Mouse (Mus musculus): ENCODE results near the gene Mcl1. TPM values are rescaled to one million over a fixed set of nuclear protein-coding genes. Genes with fewer than 3 reads are reported as not detected.
"Not testable (repeated sequence)": the region's sequence is repeated elsewhere in the genome, so short reads cannot be mapped to it uniquely, and the experiment has no call there.

Gene Mcl1
- polyA plus RNA-seq, 1 experiment from 2014 or later = 52.2 TPM

GRCm38 (mm10) chr3:95652871-95653270 is 5.7 kb upstream of the Mcl1 start:
- no peaks in the 10 kb centered on the region for H3K9me3 ChIP-seq (ENCODE audit: control insufficient read depth, low read length)

GRCm38 (mm10) chr3:95653473-95654034 is 5.0 kb upstream of the Mcl1 start:
- peaks cover 18% of the 10 kb centered on the region for H3K4me1 ChIP-seq (replicated peaks; ENCODE audit: control insufficient read depth, insufficient read depth, low read length)
- no peak overlapping the region for H3K4me3 ChIP-seq (ENCODE audit: low read depth, low read length)
- 40% methylated on average over 11 of the region's 11 CpGs for WGBS
- ATAC-seq (replicated peaks; ENCODE audit: low FRiP score) (no peak), DNase-seq (ENCODE audit: low spot score) (no peak)
- H3K9ac ChIP-seq (ENCODE audit: low read depth, low read length) = peak overlapping the region; percentile 34; the same call in 1 of the 2 replicates
- H3K27ac ChIP-seq (ENCODE audit: low read depth, low read length) = peak overlapping the region; percentile 16
- no peaks in the 10 kb centered on the region for H3K9me3 ChIP-seq (ENCODE audit: control insufficient read depth, low read length)
- no peaks in the 10 kb centered on the region for H3K36me3 ChIP-seq (ENCODE audit: control insufficient read depth, insufficient read depth, low read length)
- H3K4me2 ChIP-seq = no peak overlapping the region
- no peaks in the 10 kb centered on the region for H3K27me3 ChIP-seq (replicated peaks; ENCODE audit: control insufficient read depth, insufficient read depth, low read length)

More at GRCm38 (mm10) chr3:95652871-95653270, 5.7 kb upstream of the Mcl1 start:
- Histone ChIP-seq H3K36me3 (ENCODE audit: control insufficient read depth, insufficient read depth, low read length) (no peaks in the 10 kb centered on the region), H3K4me1 (replicated peaks; ENCODE audit: control insufficient read depth, insufficient read depth, low read length) (peaks cover 18% of the 10 kb centered on the region), H3K27me3 (replicated peaks; ENCODE audit: control insufficient read depth, insufficient read depth, low read length) (no peaks in the 10 kb centered on the region), H3K4me3 (ENCODE audit: low read depth, low read length) (no peak overlapping the region), H3K9ac (ENCODE audit: low read depth, low read length) (no peak overlapping the region), H3K27ac (ENCODE audit: low read depth, low read length) (no peak overlapping the region), H3K4me2 (no peak overlapping the region)
- no peak for ATAC-seq (replicated peaks; ENCODE audit: low FRiP score)
- 47% methylated on average over 6 of the region's 6 CpGs for WGBS
- no peak for DNase-seq (ENCODE audit: low spot score)

DNA sequence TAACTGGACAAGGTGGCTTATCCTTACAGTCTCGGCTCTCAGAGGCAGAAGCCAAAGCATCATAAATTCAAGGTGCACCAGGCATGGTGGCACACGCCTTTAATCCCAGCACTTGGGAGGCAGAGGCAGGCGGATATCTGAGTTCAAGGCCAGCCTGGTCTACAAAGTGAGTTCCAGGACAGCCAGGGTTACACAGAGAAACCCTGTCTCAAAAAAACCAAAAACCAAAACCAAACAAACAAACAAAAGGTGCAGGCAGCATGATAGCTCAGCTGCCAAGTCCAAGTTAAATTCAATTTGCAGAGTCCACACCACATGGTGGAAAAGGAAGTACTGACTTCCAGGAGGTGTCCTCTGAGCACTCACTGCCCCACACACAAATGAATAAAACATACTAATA is 4.2 kb upstream of the Mcl1 start:
- H3K4me1 ChIP-seq (replicated peaks; ENCODE audit: control insufficient read depth, insufficient read depth, low read length) = peaks cover 18% of the 10 kb centered on the region
- not testable (repeated sequence) for H3K4me3 ChIP-seq (ENCODE audit: low read depth, low read length); ATAC-seq (replicated peaks; ENCODE audit: low FRiP score); H3K27me3 ChIP-seq (replicated peaks; ENCODE audit: control insufficient read depth, insufficient read depth, low read length); DNase-seq (ENCODE audit: low spot score); H3K4me2 ChIP-seq; H3K9me3 ChIP-seq (ENCODE audit: control insufficient read depth, low read length); H3K27ac ChIP-seq (ENCODE audit: low read depth, low read length); H3K9ac ChIP-seq (ENCODE audit: low read depth, low read length); H3K36me3 ChIP-seq (ENCODE audit: control insufficient read depth, insufficient read depth, low read length)
- 76% methylated on average over 3 of the region's 3 CpGs for WGBS

- ATAC-seq (replicated peaks; ENCODE audit: low FRiP score) = no peak
- Histone ChIP-seq H3K4me2 (no peak overlapping the region), H3K4me3 (ENCODE audit: low read depth, low read length) (no peak overlapping the region), H3K9ac (ENCODE audit: low read depth, low read length) (no peak overlapping the region), H3K9me3 (ENCODE audit: control insufficient read depth, low read length) (no peaks in the 10 kb centered on the region), H3K27me3 (replicated peaks; ENCODE audit: control insufficient read depth, insufficient read depth, low read length) (no peaks in the 10 kb centered on the region), H3K4me1 (replicated peaks; ENCODE audit: control insufficient read depth, insufficient read depth, low read length) (peaks cover 20% of the 10 kb centered on the region), H3K36me3 (ENCODE audit: control insufficient read depth, insufficient read depth, low read length) (0 out of 2 replicates have a peak, but pooled peaks cover 4% of the 10 kb centered on the region), H3K27ac (ENCODE audit: low read depth, low read length) (no peak overlapping the region; the same call in 1 of the 2 replicates)
- no peak for DNase-seq (ENCODE audit: low spot score)
- WGBS = 86% methylated on average over 5 of the region's 5 CpGs
These were observed 3.2 kb upstream of the Mcl1 start for GRCm38 (mm10) chr3:95655437-95655836.

DNA sequence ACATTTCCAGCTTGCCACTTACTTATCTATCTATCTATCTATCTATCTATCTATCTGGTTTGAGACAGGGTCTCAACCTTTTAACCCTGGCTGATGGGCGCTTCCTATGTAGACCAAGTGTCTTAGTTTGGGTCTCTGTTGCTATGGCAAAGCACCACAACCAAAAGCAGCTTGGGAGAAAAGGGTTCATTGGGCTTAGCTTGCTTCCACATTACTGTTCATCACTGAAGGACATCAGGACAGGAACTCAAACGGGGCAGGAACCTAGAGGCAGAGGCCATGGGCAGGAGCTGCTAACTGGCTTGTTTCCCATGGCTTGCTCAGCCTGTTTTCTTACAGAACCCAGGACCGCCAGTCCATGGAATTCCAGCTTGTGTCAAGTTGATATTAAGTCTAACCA is 1.5 kb upstream of the Mcl1 start:
- peak overlapping the region; percentile 14; the same call in 1 of the 2 replicates for H3K9ac ChIP-seq (ENCODE audit: low read depth, low read length)
- no peak for ATAC-seq (replicated peaks; ENCODE audit: low FRiP score)
- no peak overlapping the region for H3K27ac ChIP-seq (ENCODE audit: low read depth, low read length)
- peaks cover 35% of the 10 kb centered on the region for H3K4me1 ChIP-seq (replicated peaks; ENCODE audit: control insufficient read depth, insufficient read depth, low read length)
- no peak overlapping the region for H3K4me2 ChIP-seq
- no peak overlapping the region for H3K4me3 ChIP-seq (ENCODE audit: low read depth, low read length)
- 80% methylated on average over 3 of the region's 3 CpGs for WGBS
- peaks cover 9% of the 10 kb centered on the region; the same call in 1 of the 2 replicates for H3K36me3 ChIP-seq (ENCODE audit: control insufficient read depth, insufficient read depth, low read length)
- DNase-seq (ENCODE audit: low spot score) = no peak
- H3K27me3 ChIP-seq (replicated peaks; ENCODE audit: control insufficient read depth, insufficient read depth, low read length) = no peaks in the 10 kb centered on the region
- H3K9me3 ChIP-seq (ENCODE audit: control insufficient read depth, low read length) = no peaks in the 10 kb centered on the region

DNA sequence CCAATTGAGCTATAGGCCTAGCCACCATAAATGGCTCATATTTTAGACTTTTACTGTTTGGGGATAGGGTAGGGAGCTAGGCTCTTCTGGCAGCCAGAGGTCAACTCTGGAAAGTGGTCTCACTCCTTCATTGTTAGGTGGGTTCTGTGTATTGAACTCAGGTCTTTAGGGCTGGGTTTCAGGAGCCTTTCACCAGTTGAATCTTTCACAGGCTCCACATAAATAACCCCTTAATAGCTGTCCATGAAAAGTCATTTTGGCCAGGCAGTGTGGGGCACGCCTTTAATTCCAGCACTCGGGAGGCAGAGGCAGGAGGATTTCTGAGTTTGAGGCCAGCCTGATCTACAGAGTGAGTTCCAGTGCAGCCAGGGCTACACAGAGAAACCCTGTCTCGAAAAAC is 877 bp upstream of the Mcl1 start:
- Histone ChIP-seq H3K4me3 (ENCODE audit: low read depth, low read length) (peak overlapping the region; percentile 97), H3K4me1 (replicated peaks; ENCODE audit: control insufficient read depth, insufficient read depth, low read length) (peaks cover 37% of the 10 kb centered on the region), H3K9me3 (ENCODE audit: control insufficient read depth, low read length) (no peaks in the 10 kb centered on the region), H3K9ac (ENCODE audit: low read depth, low read length) (peak overlapping the region; percentile 100), H3K4me2 (peak overlapping the region; percentile 88), H3K36me3 (ENCODE audit: control insufficient read depth, insufficient read depth, low read length) (peaks cover 14% of the 10 kb centered on the region; the same call in 1 of the 2 replicates), H3K27me3 (replicated peaks; ENCODE audit: control insufficient read depth, insufficient read depth, low read length) (no peaks in the 10 kb centered on the region), H3K27ac (ENCODE audit: low read depth, low read length) (peak overlapping the region; percentile 93)
- 73% methylated on average over 3 of the region's 3 CpGs for WGBS
- DNase-seq (ENCODE audit: low spot score) (no peak), ATAC-seq (replicated peaks; ENCODE audit: low FRiP score) (no peak)

- peak; percentile 26 for ATAC-seq (replicated peaks; ENCODE audit: low FRiP score)
- under 1% methylated on average over 103 of the region's 113 CpGs for WGBS
- Histone ChIP-seq H3K36me3 (ENCODE audit: control insufficient read depth, insufficient read depth, low read length) (peaks cover 22% of the 10 kb centered on the region), H3K27ac (ENCODE audit: low read depth, low read length) (peak overlapping the region; percentile 93), H3K4me1 (replicated peaks; ENCODE audit: control insufficient read depth, insufficient read depth, low read length) (peaks cover 39% of the 10 kb centered on the region), H3K4me3 (ENCODE audit: low read depth, low read length) (peak overlapping the region; percentile 97), H3K9me3 (ENCODE audit: control insufficient read depth, low read length) (no peaks in the 10 kb centered on the region), H3K4me2 (peak overlapping the region; percentile 88), H3K9ac (ENCODE audit: low read depth, low read length) (peak overlapping the region; percentile 100), H3K27me3 (replicated peaks; ENCODE audit: control insufficient read depth, insufficient read depth, low read length) (no peaks in the 10 kb centered on the region)
- peak; percentile 66 for DNase-seq (ENCODE audit: low spot score)
These were observed 502 bp downstream of the Mcl1 start for GRCm38 (mm10) chr3:95658868-95659712.

DNA sequence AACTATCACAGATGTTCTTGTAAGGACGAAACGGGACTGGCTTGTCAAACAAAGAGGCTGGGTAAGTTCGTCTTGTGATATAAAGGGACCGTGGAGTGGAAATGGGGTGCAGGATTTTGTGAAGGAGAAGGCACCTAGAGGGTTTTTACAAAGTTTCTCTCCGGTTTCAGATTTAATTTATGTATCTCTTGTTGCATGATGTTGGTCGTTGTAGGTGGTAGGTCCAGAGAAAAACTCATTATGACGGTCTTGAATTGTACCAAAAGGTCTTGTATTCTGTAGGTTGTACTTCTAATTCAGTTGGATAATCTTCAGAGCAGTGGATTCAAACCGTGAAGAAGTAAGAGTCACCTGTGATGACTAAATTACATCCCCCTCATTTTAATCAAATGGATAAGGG is 1.4 kb downstream of the Mcl1 start:
- no peaks in the 10 kb centered on the region for H3K27me3 ChIP-seq (replicated peaks; ENCODE audit: control insufficient read depth, insufficient read depth, low read length)
- H3K9ac ChIP-seq (ENCODE audit: low read depth, low read length) = peak overlapping the region; percentile 100
- H3K4me2 ChIP-seq = peak overlapping the region; percentile 88
- peaks cover 48% of the 10 kb centered on the region for H3K4me1 ChIP-seq (replicated peaks; ENCODE audit: control insufficient read depth, insufficient read depth, low read length)
- peak overlapping the region; percentile 93; the same call in 1 of the 2 replicates for H3K27ac ChIP-seq (ENCODE audit: low read depth, low read length)
- H3K36me3 ChIP-seq (ENCODE audit: control insufficient read depth, insufficient read depth, low read length) = peaks cover 30% of the 10 kb centered on the region
- WGBS = 2% methylated on average over 8 of the region's 8 CpGs
- peak overlapping the region; percentile 97 for H3K4me3 ChIP-seq (ENCODE audit: low read depth, low read length)
- H3K9me3 ChIP-seq (ENCODE audit: control insufficient read depth, low read length) = no peaks in the 10 kb centered on the region
- ATAC-seq (replicated peaks; ENCODE audit: low FRiP score) (no peak), DNase-seq (ENCODE audit: low spot score) (no peak)

All from liver, embryonic 11.5 days (tissue).